ENCODE assay signal across 8 mouse cellular contexts in genomic region chr3:96577566-96577965, GRCm38 (mm10). TPM values are rescaled to one million over a fixed set of nuclear protein-coding genes. Genes with fewer than 3 reads are reported as not detected.
A peak's percentile ranks its signal among the peaks of the same experiment; 100 is the strongest.
DNase-seq lines count a peak whose midpoint lies in the region; ATAC-seq and TF ChIP-seq lines count a peak whose summit lies in the region.

No protein-coding gene starts in this region.

- peak overlapping the region; percentile 47 for H3K4me2 ChIP-seq in kidney, embryonic 16.5 days (replicated peaks; ENCODE audit: low read depth, low read length)
- H3K4me2 ChIP-seq in hindbrain, embryonic 14.5 days (replicated peaks), result no peak overlapping the region
- no peak overlapping the region for H3K4me2 ChIP-seq in midbrain, postnatal 0 days (ENCODE audit: low read depth, low read length, poor library complexity, severe bottlenecking)

- H3K27ac ChIP-seq in kidney, embryonic 16.5 days (ENCODE audit: low read length), result peak overlapping the region; percentile 94
- H3K27ac ChIP-seq in bone marrow, adult 2 months (ENCODE audit: control insufficient read depth, insufficient read depth, low read depth, low read length, poor library complexity), result peak overlapping the region; percentile 26
- 0 out of 2 replicates have a peak overlapping the region, but pooled peaks have one; percentile 60 for H3K27ac ChIP-seq in hindbrain, embryonic 14.5 days
- peak overlapping the region; percentile 74 for H3K27ac ChIP-seq in midbrain, postnatal 0 days (ENCODE audit: low read depth, low read length)

- no peak for DNase-seq in kidney, adult 18-20 months
- DNase-seq in hindbrain, embryonic 14.5 days (ENCODE audit: low spot score), result no peak
- no peak for DNase-seq in midbrain, postnatal 0 days (ENCODE audit: low spot score)
- DNase-seq in gastrocnemius, postnatal 14 days, result no peak
- no peak for DNase-seq in spleen, adult 12 weeks (ENCODE audit: low spot score)
- DNase-seq in adrenal gland, postnatal 10 days, result no peak

- no peak for TF ChIP-seq POLR2A in bone marrow, adult 2 months (IDR thresholded peaks at IDR 0.05; ENCODE audit: borderline replicate concordance, control insufficient read depth, low read depth, low read length)

- H3K9ac ChIP-seq in kidney, embryonic 16.5 days (replicated peaks; ENCODE audit: low read length), result peak overlapping the region; percentile 50
- H3K9ac ChIP-seq in hindbrain, embryonic 14.5 days, result no peak overlapping the region
- no peak overlapping the region for H3K9ac ChIP-seq in midbrain, postnatal 0 days (replicated peaks; ENCODE audit: low read length, poor library complexity, severe bottlenecking)

- no peaks in the 10 kb centered on the region; the same call in 1 of the 2 replicates for H3K27me3 ChIP-seq in kidney, embryonic 16.5 days (ENCODE audit: insufficient read depth, low read length)
- H3K27me3 ChIP-seq in hindbrain, embryonic 14.5 days (ENCODE audit: control insufficient read depth, insufficient read depth, low read length), result 0 out of 2 replicates have a peak, but pooled peaks cover 2% of the 10 kb centered on the region
- H3K27me3 ChIP-seq in midbrain, postnatal 0 days (ENCODE audit: insufficient read depth, low read length), result no peaks in the 10 kb centered on the region

- no peak for TF ChIP-seq CTCF in bone marrow, adult 2 months (IDR thresholded peaks at IDR 0.05; ENCODE audit: control insufficient read depth, insufficient read depth, low read length)
- no peak for TF ChIP-seq CTCF in midbrain, postnatal 0 days (IDR thresholded peaks at IDR 0.05)

- intact Hi-C loops in gastrocnemius, postnatal 14 days (cut with DNase I; ENCODE audit: low total_unique reads), result no loop called here

- WGBS in kidney, embryonic 16.5 days, result 44% methylated on average over 4 of the region's 4 CpGs
- 57% methylated on average over 4 of the region's 4 CpGs for WGBS in bone marrow, adult 2 months
- 76% methylated on average over 4 of the region's 4 CpGs for WGBS in hindbrain, embryonic 14.5 days
- 78% methylated on average over 4 of the region's 4 CpGs for WGBS in midbrain, postnatal 0 days

- H3K4me1 ChIP-seq in kidney, embryonic 16.5 days (ENCODE audit: insufficient read depth, low read length), result peaks cover 34% of the 10 kb centered on the region
- H3K4me1 ChIP-seq in bone marrow, adult 2 months (ENCODE audit: control insufficient read depth, insufficient read depth, low read length), result no peaks in the 10 kb centered on the region; the same call in 1 of the 2 replicates
- peaks cover 14% of the 10 kb centered on the region; the same call in 1 of the 2 replicates for H3K4me1 ChIP-seq in hindbrain, embryonic 14.5 days (replicated peaks; ENCODE audit: control insufficient read depth, insufficient read depth, low read length)
- H3K4me1 ChIP-seq in midbrain, postnatal 0 days (ENCODE audit: insufficient read depth, low read length), result 0 out of 2 replicates have a peak, but pooled peaks cover 3% of the 10 kb centered on the region

- H3K9me3 ChIP-seq in kidney, embryonic 16.5 days (ENCODE audit: low read length), result no peaks in the 10 kb centered on the region
- no peaks in the 10 kb centered on the region for H3K9me3 ChIP-seq in hindbrain, embryonic 14.5 days (ENCODE audit: control insufficient read depth, low read length)
- no peaks in the 10 kb centered on the region for H3K9me3 ChIP-seq in midbrain, postnatal 0 days (ENCODE audit: low read length)

- no peak overlapping the region for H3K4me3 ChIP-seq in kidney, embryonic 16.5 days (ENCODE audit: low read length)
- no peak overlapping the region for H3K4me3 ChIP-seq in bone marrow, adult 2 months (replicated peaks; ENCODE audit: control insufficient read depth, low read depth, low read length)
- H3K4me3 ChIP-seq in hindbrain, embryonic 14.5 days (replicated peaks; ENCODE audit: low read length), result no peak overlapping the region
- no peak overlapping the region for H3K4me3 ChIP-seq in midbrain, postnatal 0 days (ENCODE audit: low read depth, low read length)

- no peak for ATAC-seq in kidney, embryonic 16.5 days (ENCODE audit: low FRiP score, low TSS enrichment)
- no peak for ATAC-seq in hindbrain, embryonic 14.5 days (ENCODE audit: low FRiP score)
- no peak for ATAC-seq in midbrain, postnatal 0 days (ENCODE audit: low FRiP score)

- 0 out of 2 replicates have a peak, but pooled peaks cover 2% of the 10 kb centered on the region for H3K36me3 ChIP-seq in kidney, embryonic 16.5 days (ENCODE audit: insufficient read depth, low read length)
- 0 out of 2 replicates have a peak, but pooled peaks cover 4% of the 10 kb centered on the region for H3K36me3 ChIP-seq in hindbrain, embryonic 14.5 days (replicated peaks; ENCODE audit: control insufficient read depth, insufficient read depth)
- H3K36me3 ChIP-seq in midbrain, postnatal 0 days (ENCODE audit: insufficient read depth, low read length), result no peaks in the 10 kb centered on the region

RNA-seq across cellular contexts. Expression of gene Gm16253, which starts 0.8 kb away (rescaled TPM):
- polyA plus RNA-seq in kidney, embryonic 16.5 days (2015; fragmentation: Nextera tagmentation; extraction: Ambion mirVana), result 1.3 TPM in 2 replicates
- polyA plus RNA-seq in bone marrow, adult 2 months (2011; ENCODE audit: insufficient read depth, insufficient read length, low replicate concordance, missing spikeins), result not detected in 2 replicates
- polyA plus RNA-seq in hindbrain, embryonic 14.5 days (2014; fragmentation: Nextera tagmentation; extraction: Ambion mirVana), result 0.39 TPM in 1 of 2 replicates, not detected in the other
- not detected in 2 replicates for total RNA-seq in midbrain, postnatal 0 days (2014; rRNA removed)
- polyA plus RNA-seq in midbrain, postnatal 0 days (2015; fragmentation: Nextera tagmentation; extraction: Ambion mirVana), result 0.52 TPM in 1 of 2 replicates, not detected in the other
- total RNA-seq in gastrocnemius, postnatal 14 days (2021), result 1 to 10 TPM; 1.2 to 1.5 TPM
- total RNA-seq in adrenal gland, postnatal 10 days (2021), result under 1 TPM in 1 of 2 experiments, not detected in 1; 0.61 TPM

RNA-seq across cellular contexts. Expression of gene Polr3gl, which starts 16.4 kb away (rescaled TPM):
- 32.1 and 35.8 TPM in 2 replicates for polyA plus RNA-seq in kidney, embryonic 16.5 days (2015; fragmentation: Nextera tagmentation; extraction: Ambion mirVana)
- 61.0 and 72.3 TPM in 2 replicates for polyA plus RNA-seq in bone marrow, adult 2 months (2011; ENCODE audit: insufficient read depth, insufficient read length, low replicate concordance, missing spikeins)
- 11.0 and 18.5 TPM in 2 replicates for polyA plus RNA-seq in hindbrain, embryonic 14.5 days (2014; fragmentation: Nextera tagmentation; extraction: Ambion mirVana)
- 13.2 and 16.2 TPM in 2 replicates for total RNA-seq in midbrain, postnatal 0 days (2014; rRNA removed)
- polyA plus RNA-seq in midbrain, postnatal 0 days (2015; fragmentation: Nextera tagmentation; extraction: Ambion mirVana), result 29.4 and 32.0 TPM in 2 replicates
- 10 to 100 TPM; 30.3 to 34.0 TPM for total RNA-seq in gastrocnemius, postnatal 14 days (2021)
- 10 to 100 TPM; 29.3 to 34.3 TPM for total RNA-seq in adrenal gland, postnatal 10 days (2021)

RNA-seq across cellular contexts. Expression of gene Ankrd34a, which starts 18.9 kb away (rescaled TPM):
- polyA plus RNA-seq in kidney, embryonic 16.5 days (2015; fragmentation: Nextera tagmentation; extraction: Ambion mirVana), result 2.2 and 2.3 TPM in 2 replicates
- polyA plus RNA-seq in bone marrow, adult 2 months (2011; ENCODE audit: insufficient read depth, insufficient read length, low replicate concordance, missing spikeins), result not detected in 2 replicates
- 17.5 and 22.3 TPM in 2 replicates for polyA plus RNA-seq in hindbrain, embryonic 14.5 days (2014; fragmentation: Nextera tagmentation; extraction: Ambion mirVana)
- 21.5 and 32.7 TPM in 2 replicates for total RNA-seq in midbrain, postnatal 0 days (2014; rRNA removed)
- 16.3 and 21.0 TPM in 2 replicates for polyA plus RNA-seq in midbrain, postnatal 0 days (2015; fragmentation: Nextera tagmentation; extraction: Ambion mirVana)
- 1 to 10 TPM in 1 of 2 experiments, under 1 TPM in 1; 0.66 to 1.9 TPM for total RNA-seq in gastrocnemius, postnatal 14 days (2021)
- under 1 TPM; 0.54 to 0.55 TPM for total RNA-seq in adrenal gland, postnatal 10 days (2021)

RNA-seq across cellular contexts. Expression of gene Txnip, which starts 19.8 kb away (rescaled TPM):
- 191 and 197 TPM in 2 replicates for polyA plus RNA-seq in kidney, embryonic 16.5 days (2015; fragmentation: Nextera tagmentation; extraction: Ambion mirVana)
- polyA plus RNA-seq in bone marrow, adult 2 months (2011; ENCODE audit: insufficient read depth, insufficient read length, low replicate concordance, missing spikeins), result 104 and 163 TPM in 2 replicates
- polyA plus RNA-seq in hindbrain, embryonic 14.5 days (2014; fragmentation: Nextera tagmentation; extraction: Ambion mirVana), result 53.2 and 71.4 TPM in 2 replicates
- total RNA-seq in midbrain, postnatal 0 days (2014; rRNA removed), result 145 and 222 TPM in 2 replicates
- 108 and 116 TPM in 2 replicates for polyA plus RNA-seq in midbrain, postnatal 0 days (2015; fragmentation: Nextera tagmentation; extraction: Ambion mirVana)
- total RNA-seq in gastrocnemius, postnatal 14 days (2021), result 100 to 1,000 TPM; 288 to 458 TPM
- total RNA-seq in adrenal gland, postnatal 10 days (2021), result 100 to 1,000 TPM; 601 to 945 TPM

RNA-seq across cellular contexts. Expression of gene Lix1l, which starts 23.4 kb away (rescaled TPM):
- polyA plus RNA-seq in kidney, embryonic 16.5 days (2015; fragmentation: Nextera tagmentation; extraction: Ambion mirVana), result 6.9 and 7.1 TPM in 2 replicates
- 3.3 and 5.7 TPM in 2 replicates for polyA plus RNA-seq in bone marrow, adult 2 months (2011; ENCODE audit: insufficient read depth, insufficient read length, low replicate concordance, missing spikeins)
- polyA plus RNA-seq in hindbrain, embryonic 14.5 days (2014; fragmentation: Nextera tagmentation; extraction: Ambion mirVana), result 6.1 and 6.4 TPM in 2 replicates
- total RNA-seq in midbrain, postnatal 0 days (2014; rRNA removed), result 38.0 and 52.9 TPM in 2 replicates
- 3.2 TPM in 2 replicates for polyA plus RNA-seq in midbrain, postnatal 0 days (2015; fragmentation: Nextera tagmentation; extraction: Ambion mirVana)
- total RNA-seq in gastrocnemius, postnatal 14 days (2021), result 10 to 100 TPM; 13.6 to 16.4 TPM
- total RNA-seq in adrenal gland, postnatal 10 days (2021), result 10 to 100 TPM; 33.3 to 42.6 TPM

Comparison
In these comparisons a context has a peak if more than half of its experiments do, and no peak if none do; other contexts are left out.
1. H3K27ac ChIP-seq: peak in every context shown above with its lines; median percentile 94 in kidney, embryonic 16.5 days; 74 in midbrain, postnatal 0 days; 60 in hindbrain, embryonic 14.5 days; 26 in bone marrow, adult 2 months.